Mouse (Mus musculus) limb, embryonic 11.5 days (tissue): ENCODE results near the gene Gpd2. TPM values are rescaled to one million over a fixed set of nuclear protein-coding genes. Genes with fewer than 3 reads are reported as not detected.

Source experiments
- ATAC-seq: fragments of 200-750 bp; cut with Nextera tagmentation; 2 replicates; pipeline ENCODE4 v1.8.0; 2017; ENCODE audit warnings: low read depth; ENCODE audit not compliant: insufficient number of reproducible peaks, low FRiP score, low TSS enrichment
- DNase-seq: peaks from one replicate; pipeline ENCODE4 v3.0.0-alpha.2; 2015; ENCODE audit warnings: low spot score
- H3K27ac ChIP-seq: fragments of 300-500 bp; sonication (generic); replicated peaks from 2 replicates; pipeline ENCODE4 v1.5.1; 2014; ENCODE audit warnings: low read depth, mild to moderate bottlenecking, low read length
- H3K27me3 ChIP-seq: fragments of 300-500 bp; sonication (generic); 2 replicates; pipeline ENCODE4 v1.6.1; 2014; ENCODE audit warnings: mild to moderate bottlenecking, low read length, mixed read lengths; ENCODE audit not compliant: control insufficient read depth, insufficient read depth
- H3K36me3 ChIP-seq: fragments of 300-500 bp; sonication (generic); 2 replicates; pipeline ENCODE4 v1.6.1; 2014; ENCODE audit warnings: mild to moderate bottlenecking, low read length, moderate library complexity, mixed read lengths; ENCODE audit not compliant: control insufficient read depth, insufficient read depth
- H3K4me1 ChIP-seq: fragments of 300-500 bp; sonication (generic); 2 replicates; pipeline ENCODE4 v1.6.1; 2014; ENCODE audit warnings: low read length, mixed read lengths; ENCODE audit not compliant: control insufficient read depth, insufficient read depth
- H3K4me2 ChIP-seq: fragments of 300-500 bp; sonication (generic); 2 replicates; pipeline ENCODE4 v1.6.1; 2014; ENCODE audit warnings: low read depth, mild to moderate bottlenecking, moderate library complexity; ENCODE audit not compliant: severe bottlenecking
- H3K4me3 ChIP-seq: fragments of 300-500 bp; sonication (generic); 2 replicates; pipeline ENCODE4 v1.5.1; 2014; ENCODE audit warnings: low read depth, low read length
- H3K9ac ChIP-seq: fragments of 300-500 bp; sonication (generic); 2 replicates; pipeline ENCODE4 v1.6.1; 2014; ENCODE audit warnings: mild to moderate bottlenecking, low read length
- H3K9me3 ChIP-seq: fragments of 300-500 bp; sonication (generic); 2 replicates; pipeline ENCODE4 v1.6.1; 2016; ENCODE audit warnings: low read length; ENCODE audit not compliant: control insufficient read depth
- WGBS: fragments of 180-500 bp; shearing (Covaris S2); extraction: QIAGEN DNeasy Blood & Tissue Kit; methylation state at CpG from one replicate; pipeline ENCODE4 v1.1.7; 2014; 5-methylcytosine and 5-hydroxymethylcytosine counted together
- polyA plus RNA-seq: library from polyadenylated mRNA; unstranded; fragments of >200 nt; fragmentation: Nextera tagmentation; extraction: Ambion mirVana; gene quantifications from 2 replicates; pipeline ENCODE4 v1.2.1, GENCODE M21; 2014

The Gpd2 gene
- polyA plus RNA-seq, 1 experiment from 2014 or later, result 19.1 TPM

DNA sequence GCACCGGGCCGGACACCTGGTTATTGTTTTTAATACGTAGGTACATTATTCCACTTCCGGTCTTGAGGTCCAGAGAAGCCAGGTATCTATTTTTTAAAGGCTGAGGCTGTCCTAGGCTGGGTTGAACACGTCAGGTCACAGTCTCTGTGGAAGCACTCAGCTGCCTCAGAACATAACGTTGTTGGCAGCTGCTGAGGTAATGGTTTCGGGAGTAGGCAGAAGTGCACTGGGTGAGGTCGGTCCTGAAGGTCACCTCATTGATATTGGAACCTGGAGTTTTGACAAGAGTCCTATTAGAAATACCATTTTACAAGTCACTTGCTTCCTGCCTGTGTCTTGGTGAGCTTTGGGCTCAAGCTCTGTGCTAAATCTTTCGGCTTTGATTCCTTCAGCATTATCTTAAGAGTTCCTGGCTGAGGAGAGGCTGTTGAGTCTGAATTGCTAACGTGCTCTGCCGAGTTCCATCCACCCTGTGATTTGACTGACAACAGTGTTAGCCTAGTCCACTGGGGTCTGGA, 17.8 kb downstream of the Gpd2 start:
- H3K27ac ChIP-seq, result no peak overlapping the region
- WGBS, result 71% methylated on average over 11 of the region's 11 CpGs
- no peaks in the 10 kb centered on the region for H3K27me3 ChIP-seq
- no peak overlapping the region for H3K4me2 ChIP-seq
- DNase-seq, result no peak
- no peaks in the 10 kb centered on the region for H3K4me1 ChIP-seq
- no peak overlapping the region for H3K9ac ChIP-seq
- H3K36me3 ChIP-seq, result no peaks in the 10 kb centered on the region
- no peak overlapping the region for H3K4me3 ChIP-seq
- no peak for ATAC-seq
- H3K9me3 ChIP-seq, result no peaks in the 10 kb centered on the region

DNA sequence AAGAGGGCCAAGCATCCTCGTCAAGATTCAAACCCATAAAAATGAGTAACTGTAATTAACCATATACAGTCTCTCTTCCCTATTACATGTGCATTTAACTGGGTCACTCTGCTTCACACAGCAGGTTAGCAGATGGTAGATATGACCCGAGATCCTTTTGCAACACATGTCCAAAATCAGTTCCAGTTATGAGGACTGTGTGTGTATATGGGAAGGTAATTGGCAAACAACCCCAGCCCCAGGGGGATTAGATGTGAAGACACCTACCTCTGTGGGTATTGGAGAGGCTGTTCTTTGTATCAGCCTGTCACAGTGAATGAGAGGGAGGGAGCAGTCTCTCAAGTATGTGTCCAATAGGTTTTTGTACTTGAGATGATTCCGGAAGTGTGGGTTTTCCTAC, 18.4 kb downstream of the Gpd2 start:
- Histone ChIP-seq H3K36me3 (no peaks in the 10 kb centered on the region), H3K27ac (no peak overlapping the region), H3K4me2 (no peak overlapping the region), H3K9ac (no peak overlapping the region), H3K27me3 (no peaks in the 10 kb centered on the region), H3K9me3 (no peaks in the 10 kb centered on the region), H3K4me1 (no peaks in the 10 kb centered on the region), H3K4me3 (no peak overlapping the region)
- ATAC-seq (no peak), DNase-seq (no peak)
- WGBS, result 61% methylated on average over 3 of the region's 3 CpGs

DNA sequence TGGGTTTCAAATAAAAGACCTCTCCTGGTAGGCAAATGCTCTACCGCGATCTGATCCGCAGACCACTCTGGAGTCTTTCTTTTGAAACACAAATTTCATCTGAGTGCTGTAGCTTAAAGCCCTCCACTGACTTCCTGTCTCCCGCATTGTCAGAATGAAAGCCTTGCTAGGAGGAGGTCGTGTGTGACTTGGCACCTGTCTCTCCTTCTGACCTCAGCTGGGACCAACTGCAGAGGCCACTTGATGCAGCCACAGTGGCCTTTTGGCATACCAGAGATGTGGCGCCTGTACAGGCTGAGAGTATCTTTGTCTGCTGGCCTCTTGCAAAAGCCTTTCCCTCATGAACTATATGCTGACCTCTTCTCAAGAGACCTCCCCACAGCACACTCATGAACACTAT, 19.0 kb downstream of the Gpd2 start:
- no peaks in the 10 kb centered on the region for H3K9me3 ChIP-seq
- no peaks in the 10 kb centered on the region for H3K36me3 ChIP-seq
- DNase-seq (no peak), ATAC-seq (no peak)
- H3K27me3 ChIP-seq, result no peaks in the 10 kb centered on the region
- no peak overlapping the region for H3K4me3 ChIP-seq
- H3K4me1 ChIP-seq, result no peaks in the 10 kb centered on the region
- 39% methylated on average over 6 of the region's 6 CpGs for WGBS
- H3K4me2 ChIP-seq, result no peak overlapping the region
- H3K9ac ChIP-seq, result no peak overlapping the region
- no peak overlapping the region for H3K27ac ChIP-seq

DNA sequence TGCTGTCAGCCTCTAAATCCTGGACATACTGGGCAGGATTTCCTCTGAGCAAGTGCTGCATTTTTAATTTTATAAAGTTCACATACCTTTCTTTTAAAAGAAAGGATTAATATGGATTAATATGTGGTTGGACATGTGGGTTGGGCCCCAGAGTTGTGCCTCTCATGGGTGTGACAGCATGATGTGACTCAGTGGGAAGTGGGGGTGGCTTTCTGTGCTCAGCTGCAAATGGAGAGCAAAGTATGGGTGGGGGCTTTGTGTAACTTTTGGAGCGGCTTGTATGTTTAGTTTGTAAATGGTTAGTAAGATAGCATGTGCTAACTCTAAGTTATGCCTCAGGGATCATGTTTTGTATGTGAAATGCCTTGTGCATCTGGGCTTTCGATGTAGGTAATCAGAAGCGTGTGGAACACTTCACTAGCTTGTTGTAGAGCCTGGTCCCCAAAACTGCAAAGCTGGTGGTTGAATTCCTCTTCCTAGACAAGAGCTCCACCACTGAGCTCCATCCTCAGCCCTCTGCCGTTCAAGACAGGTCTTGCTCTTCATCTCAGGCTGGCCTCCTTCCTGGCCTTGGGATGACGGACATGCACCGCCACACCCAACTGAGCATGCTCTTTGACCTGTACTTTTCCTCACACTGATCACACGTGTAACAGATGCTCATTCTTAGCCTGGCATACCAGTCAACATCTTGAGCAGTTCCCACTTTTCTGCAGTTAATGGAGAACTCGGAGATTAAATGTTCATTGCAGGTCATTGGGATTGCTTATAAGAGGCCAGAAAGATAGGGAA, 24.0 kb downstream of the Gpd2 start:
- WGBS, result 90% methylated on average over 8 of the region's 8 CpGs
- no peaks in the 10 kb centered on the region for H3K27me3 ChIP-seq
- H3K4me3 ChIP-seq, result no peak overlapping the region
- H3K36me3 ChIP-seq, result no peaks in the 10 kb centered on the region
- H3K4me1 ChIP-seq, result no peaks in the 10 kb centered on the region
- DNase-seq, result no peak
- no peaks in the 10 kb centered on the region for H3K9me3 ChIP-seq
- no peak overlapping the region for H3K4me2 ChIP-seq
- ATAC-seq, result no peak
- H3K27ac ChIP-seq, result no peak overlapping the region
- no peak overlapping the region for H3K9ac ChIP-seq

DNA sequence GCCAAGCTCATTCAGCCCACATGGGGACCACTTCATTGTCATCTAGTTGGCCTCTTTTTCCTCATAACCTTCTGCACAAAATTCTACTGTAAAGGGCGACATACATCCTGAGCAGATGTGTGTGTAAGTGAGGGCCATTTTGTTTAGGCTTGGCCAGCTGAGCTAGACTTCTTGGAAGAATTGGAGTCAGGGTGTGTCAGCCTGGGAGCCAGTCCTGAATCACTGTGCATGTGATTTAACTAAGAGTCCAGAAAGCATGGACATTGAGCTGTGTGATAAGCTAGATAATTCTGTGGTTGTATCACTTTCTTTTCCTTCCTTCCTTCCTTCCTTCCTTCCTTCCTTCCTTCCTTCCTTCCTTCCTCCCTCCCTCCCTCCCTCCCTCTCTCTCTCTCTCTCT, 26.0 kb downstream of the Gpd2 start:
- H3K27me3 ChIP-seq, result no peaks in the 10 kb centered on the region
- WGBS, result 94% methylated on average over 1 of the region's 1 CpGs

DNA sequence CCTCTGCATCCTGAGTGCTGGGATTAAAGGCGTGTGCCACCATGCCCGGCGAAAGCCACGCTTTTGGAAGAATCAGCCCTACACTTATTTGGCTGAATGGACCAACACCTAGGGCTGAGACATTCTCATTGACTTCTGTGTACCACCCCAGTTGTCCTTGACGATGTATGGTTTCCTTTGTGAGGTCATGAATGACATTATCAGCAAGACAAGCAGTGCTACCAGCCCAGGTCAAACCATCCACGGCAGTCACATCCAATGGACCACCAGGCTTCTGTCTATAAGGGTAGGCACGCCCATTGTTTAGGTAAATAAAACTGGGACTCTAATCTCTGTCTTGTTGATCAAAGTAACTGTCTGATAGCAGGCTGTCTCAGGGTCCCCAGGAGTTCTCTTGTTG, 27.5 kb downstream of the Gpd2 start:
- no peaks in the 10 kb centered on the region for H3K9me3 ChIP-seq
- no peak overlapping the region for H3K9ac ChIP-seq
- H3K27ac ChIP-seq, result no peak overlapping the region
- ATAC-seq (no peak), DNase-seq (no peak)
- no peaks in the 10 kb centered on the region for H3K36me3 ChIP-seq
- H3K4me2 ChIP-seq, result no peak overlapping the region
- 90% methylated on average over 7 of the region's 7 CpGs for WGBS
- H3K27me3 ChIP-seq, result no peaks in the 10 kb centered on the region
- H3K4me1 ChIP-seq, result no peaks in the 10 kb centered on the region
- H3K4me3 ChIP-seq, result no peak overlapping the region

More for the DNA sequence above, 26.0 kb downstream of the Gpd2 start:
- H3K9me3 ChIP-seq, result no peaks in the 10 kb centered on the region
- DNase-seq, result no peak
- no peak overlapping the region for H3K9ac ChIP-seq
- H3K4me2 ChIP-seq, result no peak overlapping the region
- ATAC-seq, result no peak
- no peaks in the 10 kb centered on the region for H3K36me3 ChIP-seq
- no peaks in the 10 kb centered on the region for H3K4me1 ChIP-seq
- H3K27ac ChIP-seq, result no peak overlapping the region
- no peak overlapping the region for H3K4me3 ChIP-seq

DNA sequence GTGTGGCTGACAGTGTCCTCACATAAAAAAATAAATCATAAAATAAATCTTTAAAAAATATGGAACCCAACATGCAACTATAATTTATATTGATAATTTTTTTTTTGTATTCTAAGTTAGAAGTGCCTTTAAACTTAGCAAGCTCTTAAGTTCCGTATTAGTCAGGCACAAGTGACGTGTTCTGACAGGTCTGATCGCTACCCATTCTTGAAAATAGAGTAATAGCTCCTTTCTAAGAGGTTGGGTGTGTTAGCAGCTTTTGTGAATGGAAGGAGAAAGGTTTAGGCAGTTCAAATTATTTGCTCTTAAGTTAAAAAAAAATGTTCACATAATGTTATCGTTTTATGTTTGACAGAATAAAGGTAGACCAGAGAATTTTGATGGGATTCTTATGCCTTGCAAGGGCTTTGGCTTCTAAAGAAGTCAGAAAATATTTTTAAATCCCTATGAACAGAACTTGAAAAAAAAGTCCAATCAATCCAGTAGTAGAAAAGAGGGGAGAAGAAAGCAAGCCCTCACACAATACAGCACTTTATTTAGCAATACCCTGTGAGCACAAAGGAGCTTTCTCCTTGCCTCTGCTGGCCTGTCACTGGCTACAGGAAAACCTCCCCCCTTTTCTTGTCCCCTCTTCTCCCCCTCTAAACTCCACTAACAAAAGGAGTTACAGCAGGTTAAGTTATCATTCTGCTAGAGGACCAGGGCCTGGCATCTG, 29.4 kb downstream of the Gpd2 start:
- 88% methylated on average over 4 of the region's 4 CpGs for WGBS
- H3K9ac ChIP-seq, result no peak overlapping the region
- no peak for ATAC-seq

DNA sequence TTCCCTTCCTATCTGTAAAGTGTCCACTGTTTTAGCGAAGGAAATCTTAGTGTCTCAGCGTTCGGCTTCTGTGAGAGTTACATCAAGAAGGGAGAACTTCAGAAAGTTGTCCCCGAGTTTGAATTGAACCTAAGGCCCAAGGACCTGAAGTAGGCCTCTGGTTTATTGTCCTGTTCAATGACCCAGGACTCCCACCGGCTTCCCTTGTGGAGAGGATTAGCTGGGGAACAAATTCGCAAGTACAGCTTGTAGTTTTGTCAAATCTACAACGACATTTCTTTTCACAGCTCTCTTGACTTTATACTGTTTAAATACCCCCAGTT, 29.9 kb downstream of the Gpd2 start:
- Histone ChIP-seq H3K27me3 (no peaks in the 10 kb centered on the region), H3K4me3 (no peak overlapping the region), H3K4me2 (no peak overlapping the region), H3K27ac (0 out of 2 replicates have a peak overlapping the region, but pooled peaks have one; percentile 3), H3K36me3 (no peaks in the 10 kb centered on the region), H3K9ac (no peak overlapping the region), H3K9me3 (no peaks in the 10 kb centered on the region), H3K4me1 (no peaks in the 10 kb centered on the region)
- WGBS, result 42% methylated on average over 7 of the region's 7 CpGs
- ATAC-seq (no peak), DNase-seq (no peak)

More for the DNA sequence above, 29.4 kb downstream of the Gpd2 start:
- no peak overlapping the region for H3K4me2 ChIP-seq
- no peaks in the 10 kb centered on the region for H3K4me1 ChIP-seq
- no peaks in the 10 kb centered on the region for H3K36me3 ChIP-seq
- DNase-seq, result no peak
- no peaks in the 10 kb centered on the region for H3K27me3 ChIP-seq
- H3K27ac ChIP-seq, result 0 out of 2 replicates have a peak overlapping the region, but pooled peaks have one; percentile 3
- H3K9me3 ChIP-seq, result no peaks in the 10 kb centered on the region
- no peak overlapping the region for H3K4me3 ChIP-seq
